Mouse (Mus musculus): ENCODE measurements around the gene Gcnt4.

DNA sequence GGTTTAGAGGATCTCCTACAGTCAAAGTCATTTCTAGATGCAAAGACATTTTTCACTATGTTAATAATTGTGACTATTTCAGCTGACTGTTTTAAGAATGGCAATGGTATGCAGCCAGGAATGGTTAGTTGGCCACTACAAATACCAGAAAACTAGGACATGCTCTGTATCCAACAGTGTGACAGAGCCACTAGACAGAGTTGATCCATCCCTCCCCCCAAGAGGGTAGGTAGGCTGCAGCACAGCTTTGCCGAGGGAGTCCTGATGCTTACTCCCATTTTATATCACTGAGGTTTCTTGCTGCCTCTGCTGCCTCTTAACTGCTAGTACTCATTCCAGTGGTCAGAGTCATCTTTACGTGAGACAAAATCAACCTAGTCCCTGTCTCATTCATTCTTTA lies 29.3 kb upstream of the Gcnt4 start:
- no peak for TF ChIP-seq CTCF (IDR thresholded peaks at IDR 0.05; ENCODE audit: extremely low read depth, insufficient read depth, low read length)
- TF ChIP-seq POLR2A (IDR thresholded peaks at IDR 0.05; ENCODE audit: extremely low read depth, insufficient read depth, low read length): no peak

All from cortical plate, adult 2 months (tissue).